Mouse (Mus musculus): ENCODE results near the gene Bcl2. TPM values are rescaled to one million over a fixed set of nuclear protein-coding genes. Genes with fewer than 3 reads are reported as not detected.
"Not testable (repeated sequence)": the region's sequence is repeated elsewhere in the genome, so short reads cannot be mapped to it uniquely, and the experiment has no call there.

Gene Bcl2
- polyA plus RNA-seq, 1 experiment from 2014 or later = 18.5 TPM

- ATAC-seq (ENCODE audit: low read depth) = peak; percentile 13; the same call in 1 of the 2 replicates
- Histone ChIP-seq H3K4me1 (replicated peaks; ENCODE audit: control insufficient read depth, insufficient read depth, low read length) (peaks cover 2% of the 10 kb centered on the region; the same call in 1 of the 2 replicates), H3K27me3 (ENCODE audit: control insufficient read depth, insufficient read depth, low read depth, low read length) (no peaks in the 10 kb centered on the region), H3K27ac (ENCODE audit: low read length) (no peak overlapping the region), H3K4me2 (ENCODE audit: low read depth, low read length) (no peak overlapping the region), H3K36me3 (ENCODE audit: control insufficient read depth, insufficient read depth, low read length) (no peaks in the 10 kb centered on the region), H3K9me3 (ENCODE audit: control insufficient read depth, low read length) (no peaks in the 10 kb centered on the region), H3K9ac (ENCODE audit: low read length) (no peak overlapping the region), H3K4me3 (ENCODE audit: low read length) (no peak overlapping the region)
- 60% methylated on average over 6 of the region's 6 CpGs for WGBS
Observed at GRCm38 (mm10) chr1:106544817-106545612, 169.1 kb downstream of the Bcl2 start.

- ATAC-seq (ENCODE audit: low read depth) = no peak
Observed at GRCm38 (mm10) chr1:106542731-106543130, 171.3 kb downstream of the Bcl2 start.

DNA sequence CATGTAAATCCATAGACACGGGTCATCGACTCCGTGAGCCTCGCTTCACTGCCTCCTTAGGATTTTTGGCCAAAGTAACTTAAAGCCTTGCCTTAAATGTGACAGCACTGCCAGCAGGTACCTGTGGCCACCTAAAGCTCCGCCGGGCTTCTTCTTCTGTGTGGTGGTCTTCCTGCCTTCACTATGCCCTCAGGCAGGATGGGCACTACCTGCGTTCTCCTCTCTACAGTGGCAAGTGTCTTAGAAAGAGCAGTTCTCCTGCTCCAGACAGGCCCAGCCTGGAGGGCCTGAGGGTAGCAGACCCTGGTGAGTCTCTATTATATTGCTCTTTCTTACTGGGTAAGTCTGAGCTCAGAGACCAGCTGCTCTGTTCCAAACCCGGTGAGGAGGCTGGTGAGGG, 172.2 kb downstream of the Bcl2 start:
- 76% methylated on average over 8 of the region's 8 CpGs for WGBS
- Histone ChIP-seq H3K9ac (ENCODE audit: low read length) (no peak overlapping the region), H3K9me3 (ENCODE audit: control insufficient read depth, low read length) (no peaks in the 10 kb centered on the region), H3K4me3 (ENCODE audit: low read length) (no peak overlapping the region), H3K4me1 (replicated peaks; ENCODE audit: control insufficient read depth, insufficient read depth, low read length) (0 out of 2 replicates have a peak, but pooled peaks cover 2% of the 10 kb centered on the region), H3K36me3 (ENCODE audit: control insufficient read depth, insufficient read depth, low read length) (no peaks in the 10 kb centered on the region), H3K27ac (ENCODE audit: low read length) (no peak overlapping the region), H3K4me2 (ENCODE audit: low read depth, low read length) (no peak overlapping the region), H3K27me3 (ENCODE audit: control insufficient read depth, insufficient read depth, low read depth, low read length) (no peaks in the 10 kb centered on the region)
- ATAC-seq (ENCODE audit: low read depth) = no peak

More at GRCm38 (mm10) chr1:106542731-106543130, 171.3 kb downstream of the Bcl2 start:
- H3K4me3 ChIP-seq (ENCODE audit: low read length) = no peak overlapping the region
- no peak overlapping the region for H3K27ac ChIP-seq (ENCODE audit: low read length)
- no peak overlapping the region for H3K9ac ChIP-seq (ENCODE audit: low read length)
- H3K4me2 ChIP-seq (ENCODE audit: low read depth, low read length) = no peak overlapping the region
- H3K27me3 ChIP-seq (ENCODE audit: control insufficient read depth, insufficient read depth, low read depth, low read length) = no peaks in the 10 kb centered on the region
- no peaks in the 10 kb centered on the region for H3K36me3 ChIP-seq (ENCODE audit: control insufficient read depth, insufficient read depth, low read length)
- WGBS = 32% methylated on average over 5 of the region's 5 CpGs
- 0 out of 2 replicates have a peak, but pooled peaks cover 2% of the 10 kb centered on the region for H3K4me1 ChIP-seq (replicated peaks; ENCODE audit: control insufficient read depth, insufficient read depth, low read length)
- no peaks in the 10 kb centered on the region for H3K9me3 ChIP-seq (ENCODE audit: control insufficient read depth, low read length)

DNA sequence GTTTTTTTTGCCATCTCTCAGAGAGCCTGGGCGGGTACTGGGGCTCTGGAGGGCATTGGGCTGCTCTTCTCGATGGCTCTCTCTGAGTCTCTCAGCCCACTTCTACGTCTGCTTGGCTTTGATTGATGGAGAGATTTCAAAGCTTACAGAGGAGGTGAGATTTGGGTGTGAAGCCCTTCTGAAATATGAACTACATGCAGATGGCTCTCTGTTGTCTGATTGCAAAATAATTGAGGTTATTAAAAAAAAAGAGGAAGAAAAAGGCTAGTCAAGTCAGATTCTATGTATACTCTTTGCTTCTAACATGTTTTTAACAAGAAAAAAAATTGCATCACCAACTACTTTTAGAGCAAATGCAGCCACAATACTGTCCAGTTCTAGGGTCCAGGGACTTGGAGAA, 173.9 kb downstream of the Bcl2 start:
- 57% methylated on average over 3 of the region's 3 CpGs for WGBS
- H3K9ac ChIP-seq (ENCODE audit: low read length) = no peak overlapping the region

DNA sequence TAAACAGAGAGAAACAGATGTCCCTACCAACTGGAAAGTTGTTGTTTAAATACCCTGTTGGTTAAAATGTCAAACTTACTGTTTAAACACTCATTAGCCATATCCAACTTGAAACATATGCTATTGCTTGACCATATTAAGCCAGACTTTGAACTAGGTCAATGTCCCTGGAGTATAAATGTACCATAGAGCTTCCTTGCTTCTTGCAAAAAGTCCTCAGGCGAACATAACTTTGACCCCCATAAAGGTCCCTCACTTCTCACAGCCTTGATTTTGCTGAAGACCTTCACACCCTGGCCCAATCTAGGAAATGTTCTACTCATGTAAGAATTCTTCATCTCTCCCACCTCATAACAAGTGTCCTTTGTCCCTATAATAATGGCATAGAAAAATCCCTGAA, 175.0 kb downstream of the Bcl2 start:
- 76% methylated on average over 1 of the region's 1 CpGs for WGBS
- no peak for ATAC-seq (ENCODE audit: low read depth)

More for the DNA sequence above, 173.9 kb downstream of the Bcl2 start:
- Histone ChIP-seq H3K36me3 (ENCODE audit: control insufficient read depth, insufficient read depth, low read length) (no peaks in the 10 kb centered on the region), H3K27me3 (ENCODE audit: control insufficient read depth, insufficient read depth, low read depth, low read length) (no peaks in the 10 kb centered on the region), H3K4me3 (ENCODE audit: low read length) (no peak overlapping the region), H3K27ac (ENCODE audit: low read length) (no peak overlapping the region), H3K9me3 (ENCODE audit: control insufficient read depth, low read length) (no peaks in the 10 kb centered on the region), H3K4me2 (ENCODE audit: low read depth, low read length) (no peak overlapping the region), H3K4me1 (replicated peaks; ENCODE audit: control insufficient read depth, insufficient read depth, low read length) (0 out of 2 replicates have a peak, but pooled peaks cover 2% of the 10 kb centered on the region)
- no peak for ATAC-seq (ENCODE audit: low read depth)

GRCm38 (mm10) chr1:106534835-106535234, 179.2 kb downstream of the Bcl2 start:
- not testable (repeated sequence) for H3K4me1 ChIP-seq (replicated peaks; ENCODE audit: control insufficient read depth, insufficient read depth, low read length); H3K27me3 ChIP-seq (ENCODE audit: control insufficient read depth, insufficient read depth, low read depth, low read length); H3K36me3 ChIP-seq (ENCODE audit: control insufficient read depth, insufficient read depth, low read length); H3K27ac ChIP-seq (ENCODE audit: low read length); ATAC-seq (ENCODE audit: low read depth); H3K9me3 ChIP-seq (ENCODE audit: control insufficient read depth, low read length); H3K4me2 ChIP-seq (ENCODE audit: low read depth, low read length); H3K4me3 ChIP-seq (ENCODE audit: low read length); H3K9ac ChIP-seq (ENCODE audit: low read length)
- WGBS = 92% methylated on average over 3 of the region's 3 CpGs

More for the DNA sequence above, 175.0 kb downstream of the Bcl2 start:
- Histone ChIP-seq H3K4me3 (ENCODE audit: low read length) (no peak overlapping the region), H3K27me3 (ENCODE audit: control insufficient read depth, insufficient read depth, low read depth, low read length) (no peaks in the 10 kb centered on the region), H3K36me3 (ENCODE audit: control insufficient read depth, insufficient read depth, low read length) (no peaks in the 10 kb centered on the region), H3K4me1 (replicated peaks; ENCODE audit: control insufficient read depth, insufficient read depth, low read length) (0 out of 2 replicates have a peak, but pooled peaks cover 2% of the 10 kb centered on the region), H3K27ac (ENCODE audit: low read length) (no peak overlapping the region), H3K9ac (ENCODE audit: low read length) (no peak overlapping the region), H3K9me3 (ENCODE audit: control insufficient read depth, low read length) (no peaks in the 10 kb centered on the region), H3K4me2 (ENCODE audit: low read depth, low read length) (no peak overlapping the region)

DNA sequence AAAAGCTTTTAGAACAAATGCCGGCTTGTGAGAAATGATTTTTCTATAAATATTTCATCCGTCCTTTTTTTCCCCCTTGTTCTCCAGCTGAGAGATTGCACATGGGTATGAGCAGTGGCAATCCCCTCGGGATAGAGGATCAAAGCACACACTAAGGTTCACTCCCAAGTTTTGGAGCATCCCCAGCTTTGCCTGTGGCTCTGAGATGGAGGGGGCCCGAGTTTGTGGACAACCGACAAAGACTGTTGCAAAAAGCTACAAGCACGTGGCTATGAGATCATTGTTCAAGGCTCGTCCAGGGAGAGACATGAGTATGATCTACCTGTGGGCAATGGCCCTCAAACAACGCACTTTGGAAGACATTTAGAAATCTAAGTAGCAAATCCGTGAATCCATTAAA, 184.5 kb downstream of the Bcl2 start:
- H3K9ac ChIP-seq (ENCODE audit: low read length) = no peak overlapping the region
- no peaks in the 10 kb centered on the region for H3K27me3 ChIP-seq (ENCODE audit: control insufficient read depth, insufficient read depth, low read depth, low read length)
- ATAC-seq (ENCODE audit: low read depth) = no peak
- H3K9me3 ChIP-seq (ENCODE audit: control insufficient read depth, low read length) = no peaks in the 10 kb centered on the region
- 78% methylated on average over 9 of the region's 9 CpGs for WGBS
- H3K4me1 ChIP-seq (replicated peaks; ENCODE audit: control insufficient read depth, insufficient read depth, low read length) = peaks cover 6% of the 10 kb centered on the region; the same call in 1 of the 2 replicates
- no peak overlapping the region for H3K4me2 ChIP-seq (ENCODE audit: low read depth, low read length)
- H3K36me3 ChIP-seq (ENCODE audit: control insufficient read depth, insufficient read depth, low read length) = no peaks in the 10 kb centered on the region
- no peak overlapping the region for H3K4me3 ChIP-seq (ENCODE audit: low read length)
- no peak overlapping the region for H3K27ac ChIP-seq (ENCODE audit: low read length)

- Histone ChIP-seq H3K4me2 (ENCODE audit: low read depth, low read length) (no peak overlapping the region), H3K4me3 (ENCODE audit: low read length) (no peak overlapping the region), H3K27ac (ENCODE audit: low read length) (no peak overlapping the region), H3K36me3 (ENCODE audit: control insufficient read depth, insufficient read depth, low read length) (no peaks in the 10 kb centered on the region), H3K27me3 (ENCODE audit: control insufficient read depth, insufficient read depth, low read depth, low read length) (no peaks in the 10 kb centered on the region), H3K9me3 (ENCODE audit: control insufficient read depth, low read length) (no peaks in the 10 kb centered on the region), H3K4me1 (replicated peaks; ENCODE audit: control insufficient read depth, insufficient read depth, low read length) (peaks cover 6% of the 10 kb centered on the region; the same call in 1 of the 2 replicates), H3K9ac (ENCODE audit: low read length) (no peak overlapping the region)
- ATAC-seq (ENCODE audit: low read depth) = no peak
- 41% methylated on average over 1 of the region's 1 CpGs for WGBS
Observed at GRCm38 (mm10) chr1:106527537-106527936, 186.5 kb downstream of the Bcl2 start.

GRCm38 (mm10) chr1:106526751-106527150, 187.3 kb downstream of the Bcl2 start:
- peaks cover 6% of the 10 kb centered on the region; the same call in 1 of the 2 replicates for H3K4me1 ChIP-seq (replicated peaks; ENCODE audit: control insufficient read depth, insufficient read depth, low read length)
- H3K9ac ChIP-seq (ENCODE audit: low read length) = no peak overlapping the region
- H3K36me3 ChIP-seq (ENCODE audit: control insufficient read depth, insufficient read depth, low read length) = no peaks in the 10 kb centered on the region
- 39% methylated on average over 7 of the region's 7 CpGs for WGBS
- no peak overlapping the region for H3K4me3 ChIP-seq (ENCODE audit: low read length)
- H3K27me3 ChIP-seq (ENCODE audit: control insufficient read depth, insufficient read depth, low read depth, low read length) = no peaks in the 10 kb centered on the region
- no peaks in the 10 kb centered on the region for H3K9me3 ChIP-seq (ENCODE audit: control insufficient read depth, low read length)
- H3K4me2 ChIP-seq (ENCODE audit: low read depth, low read length) = no peak overlapping the region
- H3K27ac ChIP-seq (ENCODE audit: low read length) = peak overlapping the region; percentile 38; the same call in 1 of the 2 replicates
- ATAC-seq (ENCODE audit: low read depth) = peak; percentile 77

All from lung, embryonic 16.5 days (tissue).